Mouse (Mus musculus) liver, postnatal 0 days (tissue): Measurements from ENCODE around the gene Rnf20. TPM values are rescaled to one million over a fixed set of nuclear protein-coding genes. Genes with fewer than 3 reads are reported as not detected.

ENCODE experiments used
- ATAC-seq: fragments of 200-750 bp; cut with Nextera tagmentation; 2 replicates; pipeline ENCODE4 v1.8.0; 2017; ENCODE audit warnings: mild to moderate bottlenecking, moderate library complexity
- DNase-seq: peaks from one replicate; pipeline ENCODE4 v3.0.0-alpha.2; 2016
- H3K27ac ChIP-seq: fragments of 300-500 bp; sonication (generic); 2 replicates; pipeline ENCODE4 v1.5.1; 2014; ENCODE audit warnings: antibody characterized with exemption, moderate library complexity, mild to moderate bottlenecking, low read depth
- H3K27me3 ChIP-seq: fragments of 300-500 bp; sonication (generic); 2 replicates; pipeline ENCODE4 v1.6.1; 2014; ENCODE audit warnings: low read length, control low read depth, mixed read lengths; ENCODE audit not compliant: insufficient read depth
- H3K36me3 ChIP-seq: fragments of 300-500 bp; sonication (generic); replicated peaks from 2 replicates; pipeline ENCODE4 v1.6.1; 2014; ENCODE audit warnings: mild to moderate bottlenecking, control low read depth, low read length, moderate library complexity, mixed read lengths; ENCODE audit not compliant: insufficient read depth
- H3K4me1 ChIP-seq: fragments of 300-500 bp; sonication (generic); 2 replicates; pipeline ENCODE4 v1.6.1; 2014; ENCODE audit warnings: antibody characterized with exemption, mild to moderate bottlenecking, control low read depth; ENCODE audit not compliant: insufficient read depth
- H3K4me2 ChIP-seq: fragments of 300-500 bp; sonication (generic); 2 replicates; pipeline ENCODE4 v1.6.1; 2014; ENCODE audit warnings: low read depth, mild to moderate bottlenecking, low read length, moderate library complexity, mixed read lengths
- H3K4me3 ChIP-seq: fragments of 300-500 bp; sonication (generic); 2 replicates; pipeline ENCODE4 v1.5.1; 2014; ENCODE audit warnings: low read depth, low read length
- H3K9ac ChIP-seq: fragments of 300-500 bp; sonication (generic); replicated peaks from 2 replicates; pipeline ENCODE4 v1.6.1; 2014; ENCODE audit warnings: mild to moderate bottlenecking, moderate library complexity
- H3K9me3 ChIP-seq: fragments of 300-500 bp; sonication (generic); 2 replicates; pipeline ENCODE4 v1.6.1; 2016; ENCODE audit warnings: mild to moderate bottlenecking, control low read depth, low read length, mixed read lengths
- CTCF ChIP-seq: sonication (generic); IDR thresholded peaks from 2 replicates; pipeline ENCODE4 v1.5.1; 2016; ENCODE audit warnings: antibody characterized with exemption, low read depth
- EP300 ChIP-seq: IDR thresholded peaks from 2 replicates; pipeline ENCODE4 v1.6.1; 2016; ENCODE audit warnings: antibody characterized with exemption, low read depth, mild to moderate bottlenecking
- WGBS: fragments of 180-500 bp; shearing (Covaris S2); extraction: QIAGEN DNeasy Blood & Tissue Kit; methylation state at CpG from one replicate; pipeline ENCODE4 v1.1.7; 2014; ENCODE audit not compliant: insufficient replicate concordance; 5-methylcytosine and 5-hydroxymethylcytosine counted together
- polyA plus RNA-seq: library from polyadenylated mRNA; unstranded; fragments of >200 nt; fragmentation: Nextera tagmentation; extraction: Ambion mirVana; gene quantifications from 2 replicates; pipeline ENCODE4 v1.2.1, GENCODE M21; 2015

Gene Rnf20
- polyA plus RNA-seq = 9.4 and 11.8 TPM in 2 replicates

GRCm38 (mm10) chr4:49631319-49632138, at the start of gene Rnf20:
TSS of gene Rnf20 (plus strand) at chr4:49632006.
- Histone ChIP-seq H3K36me3 (peaks cover 27% of the 10 kb centered on the region), H3K27ac (peak within 1 kb of the TSS; percentile 92), H3K9me3 (no peaks in the 10 kb centered on the region), H3K9ac (peak within 1 kb of the TSS; percentile 89), H3K27me3 (no peaks in the 10 kb centered on the region), H3K4me2 (peak within 1 kb of the TSS; percentile 84), H3K4me3 (peak within 1 kb of the TSS; percentile 92), H3K4me1 (0 out of 2 replicates have a peak, but pooled peaks cover 8% of the 10 kb centered on the region)
- TF ChIP-seq EP300 (no peak), CTCF (no peak)
- DNase-seq (peak; percentile 95), ATAC-seq (peak; percentile 96)
- WGBS = 3% methylated on average over 37 of the region's 37 CpGs

- Histone ChIP-seq H3K9me3 (no peaks in the 10 kb centered on the region), H3K4me3 (no peak overlapping the region), H3K27me3 (no peaks in the 10 kb centered on the region), H3K27ac (no peak overlapping the region), H3K4me2 (no peak overlapping the region; the same call in 1 of the 2 replicates), H3K4me1 (no peaks in the 10 kb centered on the region), H3K9ac (no peak overlapping the region), H3K36me3 (no peaks in the 10 kb centered on the region)
- WGBS = 70% methylated on average over 14 of the region's 14 CpGs
- no peak for DNase-seq
- TF ChIP-seq CTCF (no peak), EP300 (no peak)
- ATAC-seq = no peak
Observed at GRCm38 (mm10) chr4:49583965-49584831, 47.6 kb upstream of the Rnf20 start.

DNA sequence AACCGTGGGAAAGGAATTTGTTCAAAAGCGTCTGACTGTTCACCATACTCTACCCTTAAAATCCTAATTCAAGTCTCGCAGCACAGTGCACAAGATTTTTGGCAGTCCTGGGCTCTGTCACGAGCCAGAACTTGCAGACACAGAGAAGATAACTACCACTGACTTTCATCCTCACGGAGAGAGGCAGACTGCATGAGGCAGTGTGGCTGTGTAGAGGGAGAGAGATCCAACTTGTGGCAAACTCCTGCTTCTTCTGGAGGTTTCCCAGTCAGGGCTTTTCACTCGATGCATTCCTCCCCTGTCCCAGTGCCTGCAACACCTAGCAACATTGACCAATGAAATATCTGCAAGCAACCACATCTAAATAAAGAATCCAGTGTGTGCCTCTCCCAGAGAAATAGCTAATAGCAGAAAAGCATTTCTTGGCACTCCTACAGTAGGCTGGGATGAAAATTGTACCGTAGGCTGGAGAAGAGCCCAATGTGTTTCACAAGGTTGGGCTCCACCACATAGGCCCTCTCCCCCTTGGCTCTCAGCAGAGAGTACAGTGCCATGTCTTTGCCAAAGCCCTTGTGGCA, 46.2 kb upstream of the Rnf20 start:
- H3K27ac ChIP-seq = no peak overlapping the region
- WGBS = 81% methylated on average over 7 of the region's 7 CpGs
- no peaks in the 10 kb centered on the region for H3K36me3 ChIP-seq
- no peaks in the 10 kb centered on the region for H3K27me3 ChIP-seq
- H3K4me1 ChIP-seq = no peaks in the 10 kb centered on the region
- H3K9ac ChIP-seq = no peak overlapping the region
- H3K4me2 ChIP-seq = no peak overlapping the region
- H3K9me3 ChIP-seq = no peaks in the 10 kb centered on the region
- DNase-seq = no peak
- ATAC-seq = no peak
- no peak overlapping the region for H3K4me3 ChIP-seq
- TF ChIP-seq CTCF = no peak
- no peak for TF ChIP-seq EP300

- DNase-seq (no peak), ATAC-seq (no peak)
- Histone ChIP-seq H3K4me1 (no peaks in the 10 kb centered on the region), H3K27ac (no peak overlapping the region), H3K4me3 (no peak overlapping the region), H3K9ac (no peak overlapping the region), H3K36me3 (no peaks in the 10 kb centered on the region), H3K27me3 (no peaks in the 10 kb centered on the region), H3K4me2 (no peak overlapping the region), H3K9me3 (no peaks in the 10 kb centered on the region)
- TF ChIP-seq CTCF = no peak
- TF ChIP-seq EP300 = no peak
- 89% methylated on average over 10 of the region's 10 CpGs for WGBS
Observed at GRCm38 (mm10) chr4:49586811-49587210, 45.0 kb upstream of the Rnf20 start.

GRCm38 (mm10) chr4:49590152-49590551, 41.7 kb upstream of the Rnf20 start:
- Histone ChIP-seq H3K36me3 (no peaks in the 10 kb centered on the region), H3K4me3 (no peak overlapping the region), H3K27ac (no peak overlapping the region), H3K9ac (no peak overlapping the region), H3K4me2 (no peak overlapping the region), H3K27me3 (no peaks in the 10 kb centered on the region), H3K4me1 (no peaks in the 10 kb centered on the region), H3K9me3 (no peaks in the 10 kb centered on the region)
- no peak for DNase-seq
- no peak for TF ChIP-seq CTCF
- no peak for TF ChIP-seq EP300
- WGBS = 61% methylated on average over 2 of the region's 2 CpGs
- no peak for ATAC-seq

GRCm38 (mm10) chr4:49596846-49597182, 35.0 kb upstream of the Rnf20 start:
- TF ChIP-seq CTCF (no peak), EP300 (no peak)
- no peaks in the 10 kb centered on the region; the same call in 1 of the 2 replicates for H3K27me3 ChIP-seq

More at GRCm38 (mm10) chr4:49596846-49597182, 35.0 kb upstream of the Rnf20 start:
- no peaks in the 10 kb centered on the region for H3K9me3 ChIP-seq
- no peak for DNase-seq
- H3K4me1 ChIP-seq = peaks cover 3% of the 10 kb centered on the region; the same call in 1 of the 2 replicates
- peak overlapping the region; percentile 94 for H3K4me2 ChIP-seq
- H3K27ac ChIP-seq = 0 out of 2 replicates have a peak overlapping the region, but pooled peaks have one; percentile 48
- ATAC-seq = peak; percentile 70
- H3K36me3 ChIP-seq = no peaks in the 10 kb centered on the region
- peak overlapping the region; percentile 73 for H3K4me3 ChIP-seq
- peak overlapping the region; percentile 74 for H3K9ac ChIP-seq
- 2% methylated on average over 20 of the region's 20 CpGs for WGBS
